Mouse (Mus musculus) embryonic facial prominence, embryonic 11.5 days (tissue): ENCODE data around the gene Cdk17. TPM values are rescaled to one million over a fixed set of nuclear protein-coding genes. Genes with fewer than 3 reads are reported as not detected.

Experiments used
- ATAC-seq: fragments of 200-750 bp; cut with Nextera tagmentation; replicated peaks from 2 replicates; pipeline ENCODE4 v1.8.0; 2017; ENCODE audit warnings: low read depth; ENCODE audit not compliant: insufficient number of reproducible peaks, low FRiP score, low TSS enrichment
- DNase-seq: peaks from one replicate; pipeline ENCODE4 v3.0.0-alpha.2; 2015; ENCODE audit warnings: low spot score
- H3K27ac ChIP-seq: fragments of 300-500 bp; sonication (generic); replicated peaks from 2 replicates; pipeline ENCODE4 v1.5.1; 2014; ENCODE audit warnings: mild to moderate bottlenecking, low read depth, low read length, control low read depth
- H3K27me3 ChIP-seq: fragments of 300-500 bp; sonication (generic); 2 replicates; pipeline ENCODE4 v1.6.1; 2014; ENCODE audit warnings: mild to moderate bottlenecking, low read length, moderate library complexity, mixed read lengths; ENCODE audit not compliant: control insufficient read depth, insufficient read depth
- H3K36me3 ChIP-seq: fragments of 300-500 bp; sonication (generic); replicated peaks from 2 replicates; pipeline ENCODE4 v1.6.1; 2014; ENCODE audit warnings: low read depth, mild to moderate bottlenecking, low read length, moderate library complexity, mixed read lengths; ENCODE audit not compliant: control insufficient read depth, insufficient read depth
- H3K4me1 ChIP-seq: fragments of 300-500 bp; sonication (generic); 2 replicates; pipeline ENCODE4 v1.6.1; 2014; ENCODE audit warnings: low read length, mixed read lengths; ENCODE audit not compliant: control insufficient read depth, insufficient read depth
- H3K4me2 ChIP-seq: fragments of 300-500 bp; sonication (generic); 2 replicates; pipeline ENCODE4 v1.6.1; 2014; ENCODE audit warnings: low read depth, mild to moderate bottlenecking, control low read depth, low read length, moderate library complexity
- H3K4me3 ChIP-seq: fragments of 300-500 bp; sonication (generic); 2 replicates; pipeline ENCODE4 v1.5.1; 2014; ENCODE audit warnings: low read depth, low read length, control low read depth
- H3K9ac ChIP-seq: fragments of 300-500 bp; sonication (generic); replicated peaks from 2 replicates; pipeline ENCODE4 v1.6.1; 2014; ENCODE audit warnings: mild to moderate bottlenecking, control low read depth, low read length
- H3K9me3 ChIP-seq: fragments of 300-500 bp; sonication (generic); replicated peaks from 2 replicates; pipeline ENCODE4 v1.6.1; 2016; ENCODE audit warnings: mild to moderate bottlenecking, low read length, inconsistent platforms, mixed read lengths; ENCODE audit not compliant: control insufficient read depth
- WGBS: fragments of 180-500 bp; shearing (Covaris S2); extraction: QIAGEN DNeasy Blood & Tissue Kit; methylation state at CpG from one replicate; pipeline ENCODE4 v1.1.7; 2014; 5-methylcytosine and 5-hydroxymethylcytosine counted together
- polyA plus RNA-seq: library from polyadenylated mRNA; unstranded; fragments of >200 nt; fragmentation: Nextera tagmentation; extraction: Ambion mirVana; gene quantifications from 2 replicates; pipeline ENCODE4 v1.2.1, GENCODE M21; 2014

Gene Cdk17
- polyA plus RNA-seq, 1 experiment from 2014 or later: 27.8 TPM

DNA sequence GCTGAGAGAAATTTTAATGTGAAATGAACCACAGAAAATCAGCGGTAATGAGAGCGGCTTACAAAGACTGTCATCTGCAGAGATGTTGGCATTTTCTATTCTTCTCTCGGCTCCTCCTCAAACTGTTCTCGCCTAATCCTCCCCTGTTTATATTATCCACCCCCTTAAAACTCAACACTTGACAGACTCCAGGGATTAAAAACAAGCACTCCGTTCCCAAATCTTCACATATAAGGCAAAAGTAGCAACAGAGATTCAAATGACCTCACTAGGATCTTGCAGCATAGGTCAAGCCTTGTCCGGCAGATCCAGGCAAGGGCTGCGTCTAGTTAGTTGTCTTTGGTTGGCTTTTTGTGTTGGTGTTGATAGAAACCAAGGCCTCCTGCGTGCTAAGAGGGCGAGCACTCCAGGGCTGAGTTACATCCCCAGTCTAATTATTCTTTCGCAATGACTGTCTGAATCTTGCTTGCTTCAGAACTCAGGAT, 30.2 kb upstream of the Cdk17 start:
- Histone ChIP-seq H3K27me3 (no peaks in the 10 kb centered on the region), H3K4me1 (no peaks in the 10 kb centered on the region), H3K9ac (no peak overlapping the region), H3K36me3 (no peaks in the 10 kb centered on the region), H3K9me3 (no peaks in the 10 kb centered on the region), H3K27ac (no peak overlapping the region), H3K4me3 (no peak overlapping the region), H3K4me2 (no peak overlapping the region)
- DNase-seq (no peak), ATAC-seq (no peak)
- WGBS: 74% methylated on average over 10 of the region's 10 CpGs

DNA sequence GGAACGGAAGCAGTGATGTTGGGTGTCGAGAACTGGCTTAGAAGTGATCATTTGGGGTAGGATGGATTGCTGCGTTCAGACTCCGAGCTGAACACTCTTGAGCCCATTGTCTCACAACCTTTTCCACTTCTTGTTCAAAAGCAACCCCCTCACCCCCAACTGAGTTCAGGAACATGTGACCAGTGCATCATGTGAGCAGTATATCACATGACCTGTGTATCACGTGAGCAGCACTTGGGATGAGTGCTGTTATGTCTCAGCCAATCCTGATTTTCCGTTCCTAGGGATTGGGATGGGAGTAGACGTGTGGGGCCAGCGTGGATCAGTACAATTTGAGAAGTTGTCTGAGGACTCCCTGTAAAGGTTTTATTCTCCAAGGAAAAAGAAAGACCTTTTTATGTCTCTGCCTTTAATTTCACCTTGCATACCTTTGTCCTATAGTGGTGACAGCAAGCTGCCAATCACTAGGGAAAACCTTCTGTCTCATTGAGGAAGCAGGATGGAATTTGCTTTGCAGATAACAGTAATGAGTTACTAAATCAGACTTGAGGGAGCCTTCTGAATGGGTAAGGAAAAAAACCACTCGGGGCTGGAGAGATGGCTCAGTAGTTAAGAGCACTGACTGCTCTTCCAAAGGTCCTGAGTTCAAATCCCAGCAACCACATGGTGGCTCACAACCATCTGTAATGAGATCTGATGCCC, 28.7 kb upstream of the Cdk17 start:
- Histone ChIP-seq H3K27me3 (no peaks in the 10 kb centered on the region), H3K9me3 (no peaks in the 10 kb centered on the region), H3K4me1 (no peaks in the 10 kb centered on the region), H3K27ac (no peak overlapping the region), H3K4me2 (no peak overlapping the region), H3K4me3 (no peak overlapping the region), H3K9ac (no peak overlapping the region), H3K36me3 (no peaks in the 10 kb centered on the region)
- ATAC-seq (no peak), DNase-seq (no peak)
- WGBS: 86% methylated on average over 9 of the region's 9 CpGs

DNA sequence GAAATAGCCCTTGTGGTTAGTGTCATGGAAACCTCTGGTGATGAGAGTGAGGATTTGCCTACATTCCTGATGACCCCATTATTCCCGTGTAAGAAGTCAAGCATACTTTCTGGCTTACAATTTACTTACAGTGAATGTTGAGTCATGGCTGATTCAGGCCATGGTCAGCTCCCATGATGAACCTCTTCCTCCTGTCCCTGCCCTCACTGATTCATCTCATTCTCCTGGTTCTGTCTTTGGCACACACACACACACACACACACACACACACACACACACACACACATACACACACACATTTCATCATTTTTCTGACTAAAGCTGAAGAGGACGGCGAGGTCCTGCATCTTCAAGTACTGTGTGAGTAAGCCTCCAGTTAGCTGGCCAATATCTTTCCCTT, 21.9 kb upstream of the Cdk17 start:
- H3K27ac ChIP-seq: no peak overlapping the region
- no peak overlapping the region for H3K4me2 ChIP-seq
- no peaks in the 10 kb centered on the region for H3K9me3 ChIP-seq
- no peaks in the 10 kb centered on the region for H3K27me3 ChIP-seq
- ATAC-seq (no peak), DNase-seq (no peak)
- H3K9ac ChIP-seq: no peak overlapping the region
- H3K4me3 ChIP-seq: no peak overlapping the region
- 90% methylated on average over 3 of the region's 3 CpGs for WGBS
- no peaks in the 10 kb centered on the region for H3K36me3 ChIP-seq
- H3K4me1 ChIP-seq: no peaks in the 10 kb centered on the region

- Histone ChIP-seq H3K4me1 (no peaks in the 10 kb centered on the region), H3K36me3 (no peaks in the 10 kb centered on the region), H3K27me3 (no peaks in the 10 kb centered on the region), H3K4me3 (no peak overlapping the region), H3K4me2 (no peak overlapping the region), H3K9ac (no peak overlapping the region), H3K9me3 (no peaks in the 10 kb centered on the region), H3K27ac (no peak overlapping the region)
- ATAC-seq (no peak), DNase-seq (no peak)
- 44% methylated on average over 4 of the region's 4 CpGs for WGBS
These were observed 19.9 kb upstream of the Cdk17 start for GRCm38 (mm10) chr10:93140778-93141177.

DNA sequence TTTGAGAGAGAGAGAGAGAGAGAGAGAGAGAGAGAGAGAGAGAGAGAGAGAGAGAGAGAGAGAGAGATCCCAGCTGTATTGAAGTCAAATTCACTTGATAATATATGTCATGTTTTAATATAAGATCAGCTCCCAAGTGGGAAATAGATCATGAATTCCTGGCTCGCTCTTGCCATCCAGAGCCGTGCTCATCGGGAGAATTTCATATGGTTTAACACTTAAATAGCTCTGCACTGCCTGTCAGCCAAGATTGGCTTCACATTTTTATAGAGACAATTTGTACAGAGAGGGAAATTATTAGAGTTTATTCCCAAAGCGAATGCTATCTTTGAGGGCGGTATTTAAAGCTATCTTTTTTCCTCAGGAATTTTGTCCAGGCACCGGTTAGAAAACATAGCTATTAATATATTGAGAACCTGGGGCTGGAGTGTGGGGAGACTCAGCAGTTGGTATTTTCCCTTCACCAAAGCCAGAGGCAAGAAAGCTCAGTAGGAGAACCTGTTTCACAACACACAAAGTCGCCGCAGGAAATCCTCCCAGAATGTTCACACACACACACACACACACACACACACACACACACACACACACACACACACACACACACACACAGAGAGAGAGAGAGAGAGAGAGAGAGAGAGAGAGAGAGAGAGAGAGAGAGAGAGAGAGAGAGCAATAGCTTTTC, 17.9 kb upstream of the Cdk17 start:
- Histone ChIP-seq H3K4me1 (no peaks in the 10 kb centered on the region), H3K9ac (no peak overlapping the region), H3K4me3 (no peak overlapping the region), H3K27ac (no peak overlapping the region), H3K9me3 (no peaks in the 10 kb centered on the region), H3K36me3 (no peaks in the 10 kb centered on the region), H3K4me2 (no peak overlapping the region), H3K27me3 (no peaks in the 10 kb centered on the region)
- DNase-seq (no peak), ATAC-seq (no peak)
- 71% methylated on average over 8 of the region's 8 CpGs for WGBS

DNA sequence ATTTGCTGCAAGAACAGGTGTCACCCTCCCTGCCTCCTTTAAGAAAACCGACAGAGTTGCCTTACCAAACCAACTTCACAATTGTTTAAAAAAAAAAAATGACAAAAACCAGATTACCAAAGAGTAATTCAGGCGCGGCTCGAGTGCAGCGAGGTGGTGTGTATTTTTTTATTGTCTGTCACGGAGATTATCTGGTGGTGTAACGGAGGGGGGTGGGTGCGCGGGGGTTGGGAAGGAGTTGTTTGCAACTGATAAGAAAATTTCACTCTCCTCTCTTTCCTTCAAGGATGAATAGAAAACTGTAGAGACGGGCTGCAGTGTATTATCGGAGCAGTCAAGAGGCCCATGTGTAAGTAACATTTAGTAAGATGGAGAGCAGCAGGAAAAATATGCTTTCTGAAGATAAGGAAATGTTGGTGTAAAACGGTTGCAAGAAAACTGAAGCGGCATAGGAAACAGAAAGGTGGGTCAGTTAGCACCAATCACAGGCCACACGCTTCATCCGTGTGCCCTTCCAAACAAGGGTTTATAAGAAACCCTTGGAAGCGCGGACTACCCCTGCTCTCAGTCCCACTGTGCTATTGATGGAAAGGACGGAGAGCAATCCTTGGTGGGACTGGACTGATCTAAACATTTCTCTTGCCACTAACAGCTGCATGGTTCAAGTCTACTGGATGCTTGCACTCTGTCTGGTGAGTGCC, 17.2 kb upstream of the Cdk17 start:
- Histone ChIP-seq H3K36me3 (no peaks in the 10 kb centered on the region), H3K9me3 (no peaks in the 10 kb centered on the region), H3K4me3 (no peak overlapping the region), H3K4me1 (no peaks in the 10 kb centered on the region), H3K9ac (no peak overlapping the region), H3K4me2 (no peak overlapping the region), H3K27ac (no peak overlapping the region), H3K27me3 (no peaks in the 10 kb centered on the region)
- 60% methylated on average over 18 of the region's 18 CpGs for WGBS
- ATAC-seq: no peak
- DNase-seq: no peak

GRCm38 (mm10) chr10:93143986-93144314, 16.7 kb upstream of the Cdk17 start:
- H3K4me3 ChIP-seq: no peak overlapping the region
- no peaks in the 10 kb centered on the region for H3K4me1 ChIP-seq
- DNase-seq (no peak), ATAC-seq (no peak)
- no peaks in the 10 kb centered on the region for H3K9me3 ChIP-seq
- H3K4me2 ChIP-seq: no peak overlapping the region
- no peak overlapping the region for H3K9ac ChIP-seq
- WGBS: 80% methylated on average over 6 of the region's 6 CpGs
- no peak overlapping the region for H3K27ac ChIP-seq
- no peaks in the 10 kb centered on the region for H3K27me3 ChIP-seq
- H3K36me3 ChIP-seq: no peaks in the 10 kb centered on the region

GRCm38 (mm10) chr10:93144579-93144978, 16.1 kb upstream of the Cdk17 start:
- H3K36me3 ChIP-seq: no peaks in the 10 kb centered on the region
- H3K9ac ChIP-seq: no peak overlapping the region
- no peak for DNase-seq
- H3K27me3 ChIP-seq: no peaks in the 10 kb centered on the region
- H3K4me3 ChIP-seq: no peak overlapping the region
- no peaks in the 10 kb centered on the region for H3K9me3 ChIP-seq
- 86% methylated on average over 1 of the region's 1 CpGs for WGBS
- no peaks in the 10 kb centered on the region for H3K4me1 ChIP-seq
- H3K4me2 ChIP-seq: no peak overlapping the region
- H3K27ac ChIP-seq: no peak overlapping the region
- ATAC-seq: no peak
